Mouse (Mus musculus) cerebellum, postnatal 36 days (tissue): ENCODE measurements around the gene Olfr658.

Experiments
- DNase-seq, 2 experiments: peaks; one replicate each; pipeline ENCODE4 v3.0.0; 2021 to 2022; ENCODE audit warnings: mixed read lengths in 2 of 2

The Olfr658 gene

DNA sequence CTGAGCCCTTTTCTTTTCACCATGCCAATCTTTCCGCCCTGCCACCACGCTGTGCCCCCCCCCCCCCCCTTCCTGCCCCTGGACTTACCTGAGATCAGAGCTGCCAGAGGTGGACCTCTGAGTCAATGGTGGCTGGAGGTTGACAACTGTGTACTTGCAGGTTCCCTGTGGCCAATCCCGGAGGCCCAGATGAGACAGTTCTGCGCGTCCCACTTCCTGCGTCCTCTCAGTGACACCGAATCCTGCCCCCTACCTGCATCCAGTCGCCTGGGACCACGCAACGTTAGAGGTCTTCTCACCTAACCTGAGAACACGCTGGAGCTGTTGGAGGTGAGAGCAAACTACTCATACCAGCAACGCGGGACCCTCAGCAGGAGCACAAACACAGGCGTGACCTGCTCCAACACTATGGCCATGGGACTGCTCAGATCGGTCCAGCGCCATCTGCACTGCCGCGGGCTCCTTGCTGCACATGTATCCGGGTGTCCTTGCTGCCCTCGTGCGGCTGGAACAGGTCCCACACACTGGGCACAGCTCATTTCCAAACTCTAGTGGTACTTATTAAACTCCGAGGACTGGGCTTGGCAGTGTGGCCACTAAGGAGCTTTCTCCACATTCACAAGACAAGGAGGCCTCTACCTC, at the start of gene Olfr658:
Gene Olfr658, minus strand, starts transcription at position 465 of the 642 bp plus-strand sequence.
- peak; percentile 1 to 2 for DNase-seq

DNA sequence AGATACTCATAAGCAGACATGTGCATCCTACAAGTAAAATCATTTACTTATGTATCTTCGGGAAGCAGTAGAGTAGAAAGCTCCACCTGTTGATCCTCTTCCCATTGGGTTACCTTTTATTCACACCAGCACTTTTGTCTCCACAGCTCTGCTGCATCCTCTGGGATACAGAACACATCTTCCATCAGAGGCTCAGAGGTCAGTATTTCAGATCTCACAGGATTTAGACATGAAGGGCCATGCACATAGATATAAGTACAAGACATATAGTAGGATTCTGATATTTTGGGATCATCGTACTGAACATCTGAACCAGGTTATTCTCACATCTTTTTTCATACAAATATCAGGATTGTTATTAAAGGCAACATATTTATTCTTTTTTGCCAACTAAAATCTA, 39.1 kb upstream of the Olfr658 start, which contains the start of gene Olfr661:
Gene Olfr661, plus strand, starts transcription at position 301 of the 400 bp plus-strand sequence.
- no peak for DNase-seq

DNA sequence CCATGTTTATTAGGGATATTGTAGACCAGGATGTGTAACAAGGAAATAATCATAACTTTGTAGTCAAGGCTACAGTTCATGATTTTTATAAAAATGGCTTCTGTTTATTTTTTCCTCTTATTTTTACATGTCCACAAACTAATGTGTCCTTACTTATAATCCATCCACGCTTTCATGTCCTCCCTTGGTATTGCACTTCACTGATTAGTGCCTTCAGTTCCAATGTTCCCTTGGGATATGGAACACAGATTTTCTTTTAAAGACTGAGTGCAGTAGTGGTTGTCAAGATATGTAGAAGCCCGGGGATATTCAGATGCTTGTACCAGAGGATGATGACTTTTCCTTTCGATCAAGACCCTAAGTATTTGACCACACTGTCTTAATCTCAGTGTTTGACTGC, 19.3 kb upstream of the Olfr658 start, which contains the start of gene Olfr659:
Gene Olfr659, plus strand, starts transcription at position 301 of the 400 bp plus-strand sequence.
- no peak for DNase-seq

DNA sequence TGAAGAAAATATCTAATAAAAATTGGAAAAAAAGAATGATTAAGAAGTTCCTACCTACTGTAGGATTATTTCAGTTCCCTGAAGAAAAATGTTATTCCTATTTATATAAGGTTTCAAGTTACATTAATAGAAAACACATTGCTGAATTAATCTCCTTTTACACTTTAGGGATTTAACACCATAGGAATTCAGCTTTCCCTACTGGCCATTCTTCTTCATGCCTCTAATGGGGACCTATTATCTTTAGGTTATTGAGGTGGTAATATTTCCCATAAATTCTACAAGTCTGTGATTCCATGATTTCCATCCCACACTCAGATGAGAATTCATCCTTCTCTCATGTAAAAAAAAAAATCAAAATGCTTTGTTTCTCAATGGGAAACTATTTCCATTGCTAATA, 22.6 kb downstream of the Olfr658 start, which contains the start of gene Olfr657:
Gene Olfr657, plus strand, starts transcription at position 301 of the 400 bp plus-strand sequence.
- no peak for DNase-seq

DNA sequence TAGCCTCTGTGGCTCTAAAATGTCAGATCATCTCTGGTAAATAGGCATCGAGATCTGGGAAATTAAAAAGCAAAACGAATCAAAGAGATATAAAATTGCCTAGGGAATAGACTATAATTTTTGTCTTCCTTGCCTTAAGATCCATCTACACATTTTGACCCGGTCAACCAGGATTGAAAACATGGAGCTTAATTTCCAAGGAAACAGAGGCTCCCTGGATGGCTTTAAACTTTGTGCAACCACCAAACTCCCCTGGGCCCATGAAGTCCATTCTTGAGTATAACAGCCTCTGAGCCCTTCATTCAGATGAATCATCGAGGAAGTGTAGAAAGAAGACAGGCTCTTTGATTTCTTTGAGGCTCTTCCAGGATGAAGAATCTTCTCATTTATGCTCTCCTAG, 33.5 kb downstream of the Olfr658 start, which contains the start of gene Olfr656:
Gene Olfr656, plus strand, starts transcription at position 301 of the 400 bp plus-strand sequence.
- DNase-seq = no peak

DNA sequence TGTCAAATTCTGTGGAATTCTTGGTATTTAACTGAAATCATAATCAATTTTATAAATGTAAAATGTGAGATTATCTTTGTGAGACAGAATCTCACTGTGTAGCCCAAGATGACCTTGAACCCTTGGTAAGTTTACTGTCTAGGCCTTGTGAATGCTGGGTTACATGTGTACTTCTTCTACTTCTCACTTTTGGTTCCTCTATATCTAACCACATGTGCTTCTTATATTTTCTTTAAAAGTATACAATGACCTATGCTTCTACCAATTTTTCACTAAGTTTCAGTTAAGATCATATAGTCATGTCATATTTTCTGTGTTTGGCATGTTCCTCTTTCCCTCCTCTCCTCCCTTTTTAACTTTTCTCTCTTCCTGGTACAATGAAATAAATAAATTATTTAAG, 42.4 kb downstream of the Olfr658 start:
- no peak for DNase-seq

DNA sequence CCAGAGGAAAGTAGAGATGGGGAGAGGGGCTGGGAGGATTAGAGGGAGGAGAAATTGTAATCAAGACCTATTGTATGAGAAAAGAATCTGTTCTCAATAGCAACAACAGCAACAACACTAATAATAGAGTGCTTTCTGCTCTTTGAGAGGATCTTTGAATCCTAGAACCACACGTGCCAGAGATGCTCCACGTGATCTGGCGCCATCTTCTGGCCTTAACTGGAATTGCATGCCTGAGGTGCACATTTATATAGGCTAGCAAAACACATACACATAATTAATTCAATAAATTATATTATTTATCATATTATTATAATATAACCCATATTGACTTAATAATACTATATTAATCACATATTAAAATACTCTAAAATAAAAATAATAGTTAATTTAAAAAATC, 43.9 kb downstream of the Olfr658 start:
- no peak for DNase-seq

DNA sequence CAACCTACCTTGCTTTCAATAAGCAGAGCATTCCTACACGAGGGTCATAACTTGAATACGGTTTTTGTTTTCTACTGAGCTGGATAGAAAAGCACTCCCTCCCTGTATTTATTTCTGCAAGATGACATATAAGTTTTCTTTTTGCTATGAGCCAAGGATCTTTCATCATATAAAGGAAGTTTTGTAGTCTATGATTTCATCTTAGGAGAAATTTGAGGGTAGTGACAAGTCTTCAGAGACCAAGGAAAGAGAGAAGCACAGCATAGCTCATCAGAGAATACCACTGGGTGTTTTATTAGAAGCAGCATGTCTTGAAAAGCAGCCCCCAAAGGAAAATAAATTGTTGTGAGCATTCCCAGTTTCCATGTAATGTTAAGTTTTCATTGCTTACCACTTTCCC, 45.4 kb downstream of the Olfr658 start, which contains the start of gene Olfr655:
Gene Olfr655, minus strand, starts transcription at position 101 of the 400 bp plus-strand sequence.
- DNase-seq = no peak
